Mouse (Mus musculus): ENCODE data around the gene P2ry2.

- TF ChIP-seq USF2 (conservative IDR thresholded peaks at IDR 0.05; ENCODE audit: low read depth, low read length) (no peak), MAZ (IDR thresholded peaks at IDR 0.05; ENCODE audit: low read depth, low read length) (no peak), ZMIZ1 (IDR thresholded peaks at IDR 0.05; ENCODE audit: low read depth, low read length) (no peak), ZNF384 (IDR thresholded peaks at IDR 0.05; ENCODE audit: low read depth, low read length) (no peak), KAT2A (IDR thresholded peaks at IDR 0.05; ENCODE audit: insufficient replicate concordance, low read length) (no peak), ETS1 (conservative IDR thresholded peaks at IDR 0.05; ENCODE audit: low read depth, low read length) (no peak), JUND (conservative IDR thresholded peaks at IDR 0.05; ENCODE audit: low read depth, low read length) (no peak), POLR2A (IDR thresholded peaks at IDR 0.05; ENCODE audit: low read depth, low read length) (no peak), USF1 (IDR thresholded peaks at IDR 0.05; ENCODE audit: low read depth, low read length) (no peak), CTCF (conservative IDR thresholded peaks at IDR 0.05 in 1 of 2, IDR thresholded peaks at IDR 0.05 in 1 of 2; ENCODE audit: low read depth in 2 of 2, low read length in 2 of 2) (no peak), MYC (IDR thresholded peaks at IDR 0.05; ENCODE audit: low read depth, low read length) (no peak), CHD2 (IDR thresholded peaks at IDR 0.05; ENCODE audit: low read length) (no peak), RCOR1 (conservative IDR thresholded peaks at IDR 0.05; ENCODE audit: low read depth, low read length) (no peak), NRF1 (IDR thresholded peaks at IDR 0.05; ENCODE audit: low read depth, low read length) (no peak)
Measured at GRCm38 (mm10) chr7:101050724-101051550, 38.3 kb upstream of the P2ry2 start.
